19 mouse cellular contexts compared by ENCODE assay signal in genomic region chr6:145139236-145139635, GRCm38 (mm10).
"Had no signal": no experiment of that assay in that cellular context is flagged by ENCODE, and none has a peak within 500 bp of the region (broad histone marks: within the 10 kb centered on the region; RNA-seq: fewer than 3 reads in every experiment).

No protein-coding gene starts in this region.

- H3K9me3 ChIP-seq: intestine, embryonic 15.5 days; kidney, embryonic 15.5 days; limb, embryonic 13.5 days; liver, embryonic 13.5 days; midbrain, embryonic 12.5 days; neural tube, embryonic 13.5 days had no signal

- H3K36me3 ChIP-seq: intestine, embryonic 15.5 days; kidney, embryonic 15.5 days; limb, embryonic 13.5 days; liver, embryonic 13.5 days; midbrain, embryonic 12.5 days; neural tube, embryonic 13.5 days had no signal

- ATAC-seq: intestine, embryonic 15.5 days; midbrain, embryonic 16.5 days had no signal

- H3K4me2 ChIP-seq: intestine, embryonic 15.5 days; kidney, embryonic 15.5 days; limb, embryonic 13.5 days; liver, embryonic 13.5 days; lung, embryonic 14.5 days; midbrain, embryonic 12.5 days; neural tube, embryonic 13.5 days had no signal

- H3K9ac ChIP-seq: intestine, embryonic 15.5 days; kidney, embryonic 15.5 days; limb, embryonic 13.5 days; liver, embryonic 13.5 days; lung, embryonic 14.5 days; midbrain, embryonic 12.5 days; neural tube, embryonic 13.5 days had no signal

- H3K27me3 ChIP-seq: intestine, embryonic 15.5 days; kidney, embryonic 15.5 days; limb, embryonic 13.5 days; liver, embryonic 13.5 days; midbrain, embryonic 12.5 days; neural tube, embryonic 13.5 days had no signal

- H3K27ac ChIP-seq: intestine, embryonic 15.5 days; kidney, embryonic 15.5 days; limb, embryonic 13.5 days; liver, embryonic 13.5 days; midbrain, embryonic 12.5 days; neural tube, embryonic 13.5 days; stomach, postnatal 0 days had no signal

- DNase-seq: kidney, adult 11 months; kidney, adult 8-10 months; kidney, postnatal 10 days; kidney, postnatal 4 days; left cerebral cortex, postnatal 4 days; liver, embryonic 13.5 days; lung, embryonic 14.5 days; right cerebral cortex, postnatal 4 days; thymus, adult 2 months; thymus, postnatal 14 days; thymus, postnatal 4 days had no signal

- H3K4me1 ChIP-seq: intestine, embryonic 15.5 days; midbrain, embryonic 12.5 days; neural tube, embryonic 13.5 days had no signal

- H3K4me3 ChIP-seq: intestine, embryonic 15.5 days; kidney, embryonic 15.5 days; limb, embryonic 13.5 days; liver, embryonic 13.5 days; midbrain, embryonic 12.5 days; myocyte; neural tube, embryonic 13.5 days had no signal
